Mouse (Mus musculus): ENCODE results near the gene Itpr2.

DNA sequence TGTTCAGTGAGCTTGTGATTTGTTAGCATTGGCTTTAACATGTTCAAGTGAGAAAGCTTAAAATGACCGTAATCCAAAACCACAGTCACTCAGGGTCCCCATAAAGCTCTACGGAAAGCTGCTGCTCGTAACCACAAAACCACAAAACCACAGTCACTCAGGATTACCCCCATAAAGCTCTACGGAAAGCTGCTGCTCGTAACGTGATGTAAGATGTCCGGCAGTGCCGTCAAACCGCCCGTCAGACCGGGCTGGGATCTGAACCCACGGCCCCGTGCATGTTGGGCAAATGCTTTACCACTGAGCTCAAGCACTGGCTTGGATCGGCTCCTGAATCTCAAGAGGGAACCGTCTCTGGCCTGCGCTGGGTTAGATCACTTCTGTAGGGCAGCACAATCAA, 49.5 kb downstream of the Itpr2 start:
- TF ChIP-seq CTCF (IDR thresholded peaks at IDR 0.05; ENCODE audit: low read depth) (no peak), EP300 (optimal IDR thresholded peaks at IDR 0.05) (no peak)

Measured in stomach, postnatal 0 days (tissue).